Mouse (Mus musculus) kidney, adult 8-10 months (tissue): Measurements from ENCODE around the gene Col11a2.
A peak's percentile ranks its signal among the peaks of the same experiment; 100 is the strongest.

Experiments used
- DNase-seq, 2 experiments: peaks; one replicate each; pipeline ENCODE4 v3.0.0; 2022

The Col11a2 gene

GRCm38 (mm10) chr17:34072091-34072490, 32.9 kb downstream of the Col11a2 start:
- no peak for DNase-seq

- peak; percentile 41 to 85 for DNase-seq
Observed at GRCm38 (mm10) chr17:34075271-34075670, 36.0 kb downstream of the Col11a2 start.

- peak; percentile 51 to 79 for DNase-seq
Observed at GRCm38 (mm10) chr17:34077549-34077948, 38.3 kb downstream of the Col11a2 start.

- DNase-seq: no peak
Observed at GRCm38 (mm10) chr17:34078148-34078547, 38.9 kb downstream of the Col11a2 start.

- DNase-seq: no peak
Observed at GRCm38 (mm10) chr17:34079002-34079401, 39.8 kb downstream of the Col11a2 start.

- DNase-seq: peak in 1 of 2 experiments; percentile 64
Observed at GRCm38 (mm10) chr17:34079621-34080020, 40.4 kb downstream of the Col11a2 start.

GRCm38 (mm10) chr17:34083104-34083503, 43.9 kb downstream of the Col11a2 start:
- no peak for DNase-seq

- no peak for DNase-seq
Observed at GRCm38 (mm10) chr17:34087386-34087785, 48.1 kb downstream of the Col11a2 start.

- DNase-seq: no peak
Observed at GRCm38 (mm10) chr17:34088124-34088523, 48.9 kb downstream of the Col11a2 start.

GRCm38 (mm10) chr17:34090923-34091322, 51.7 kb downstream of the Col11a2 start:
- DNase-seq: no peak

- DNase-seq: no peak
Observed at GRCm38 (mm10) chr17:34092197-34092875, 53.1 kb downstream of the Col11a2 start, which contains the start of gene H2-Oa. TSS of gene H2-Oa (plus strand) at chr17:34092340.

GRCm38 (mm10) chr17:34093199-34093874, 54.1 kb downstream of the Col11a2 start:
- no peak for DNase-seq

GRCm38 (mm10) chr17:34094283-34095035, 55.2 kb downstream of the Col11a2 start:
- no peak for DNase-seq

GRCm38 (mm10) chr17:34096497-34097010, 57.3 kb downstream of the Col11a2 start:
- DNase-seq: no peak

- DNase-seq: no peak
Observed at GRCm38 (mm10) chr17:34097272-34097671, 58.0 kb downstream of the Col11a2 start.

- DNase-seq: no peak
Observed at GRCm38 (mm10) chr17:34098709-34099479, 59.7 kb downstream of the Col11a2 start.

- DNase-seq: peak in 1 of 2 experiments; percentile 54
Observed at GRCm38 (mm10) chr17:34099531-34099930, 60.3 kb downstream of the Col11a2 start.

- no peak for DNase-seq
Observed at GRCm38 (mm10) chr17:34101185-34101584, 61.9 kb downstream of the Col11a2 start.

GRCm38 (mm10) chr17:34101604-34102032, 62.4 kb downstream of the Col11a2 start:
- DNase-seq: peak; percentile 85 to 96

- DNase-seq: no peak
Observed at GRCm38 (mm10) chr17:34102831-34103230, 63.6 kb downstream of the Col11a2 start.

- no peak for DNase-seq
Observed at GRCm38 (mm10) chr17:34104804-34105203, 65.6 kb downstream of the Col11a2 start.

- DNase-seq: no peak
Observed at GRCm38 (mm10) chr17:34106555-34106954, 67.3 kb downstream of the Col11a2 start.
